Mouse (Mus musculus) kidney, postnatal 36 days (tissue): ENCODE results near the gene Rilp.
"Not testable (repeated sequence)": the region's sequence is repeated elsewhere in the genome, so short reads cannot be mapped to it uniquely, and the experiment has no call there.

Experiments used
- DNase-seq, 2 experiments: peaks; one replicate each; pipeline ENCODE4 v3.0.0; 2021 to 2022; ENCODE audit warnings: mixed read lengths in 2 of 2

Rilp gene

DNA sequence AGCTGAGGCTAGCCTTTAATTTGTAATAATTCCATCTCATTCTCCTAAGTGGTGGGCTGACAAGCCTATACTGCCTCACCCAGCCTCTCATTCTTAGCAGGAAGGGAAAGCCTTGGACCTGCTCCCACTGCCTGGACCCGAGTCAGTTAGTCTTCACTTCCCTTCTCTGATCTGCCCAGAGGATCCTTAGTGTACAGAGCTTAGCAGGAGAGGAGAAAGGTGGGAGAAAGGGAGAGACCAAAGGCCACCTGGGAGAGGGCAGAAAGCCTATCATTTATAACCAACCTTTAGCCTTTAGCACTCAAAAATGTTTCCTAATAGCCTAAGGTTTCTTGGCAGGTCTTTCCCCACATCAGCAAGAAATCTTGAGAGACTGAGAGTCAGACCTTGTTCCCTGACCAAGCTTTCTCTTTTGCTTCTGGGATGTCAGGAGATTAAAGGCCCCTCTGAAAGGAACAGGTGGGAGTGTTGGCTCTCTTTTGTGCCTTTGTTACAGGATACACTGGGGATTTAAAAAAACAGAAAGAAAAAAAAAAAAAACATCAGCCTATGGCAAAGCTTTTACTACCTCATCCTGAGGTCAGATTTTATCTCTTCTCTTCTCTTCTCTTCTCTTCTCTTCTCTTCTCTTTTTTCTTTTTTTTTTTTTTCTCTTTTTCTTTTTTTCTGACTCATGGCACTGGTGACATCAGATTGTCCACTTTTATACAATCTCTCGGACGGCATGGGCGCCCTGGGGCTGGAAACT, 24.6 kb downstream of the Rilp start:
- peak; percentile 58 to 83 for DNase-seq

GRCm38 (mm10) chr11:75535106-75535795, 25.4 kb downstream of the Rilp start:
- peak; percentile 56 to 73 for DNase-seq

GRCm38 (mm10) chr11:75536255-75537024, 26.5 kb downstream of the Rilp start:
- DNase-seq: no peak

DNA sequence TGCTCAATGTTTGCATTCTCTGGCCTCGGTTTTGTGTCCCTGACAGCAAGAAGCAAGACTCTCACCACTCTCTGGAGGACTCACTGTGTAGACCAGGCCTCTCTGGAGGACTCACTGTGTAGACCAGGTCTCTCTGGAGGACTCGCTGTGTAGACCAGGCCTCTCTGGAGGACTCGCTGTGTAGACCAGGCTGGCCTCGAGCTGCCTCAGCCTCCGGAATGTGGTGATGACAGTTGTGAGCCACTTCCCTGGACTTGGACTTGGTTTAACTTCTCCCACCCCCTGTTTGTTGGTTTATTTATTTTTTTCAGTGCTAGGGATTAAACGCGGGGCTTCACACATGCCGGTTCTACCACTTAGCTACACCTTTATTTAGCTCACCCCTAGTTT, 27.1 kb downstream of the Rilp start:
- DNase-seq: no peak

GRCm38 (mm10) chr11:75537491-75538183, 27.7 kb downstream of the Rilp start:
- peak; percentile 55 to 57 for DNase-seq

- DNase-seq: no peak
Measured at GRCm38 (mm10) chr11:75538184-75538969, 28.5 kb downstream of the Rilp start.

GRCm38 (mm10) chr11:75538970-75539299, 29.0 kb downstream of the Rilp start:
- DNase-seq: no peak

DNA sequence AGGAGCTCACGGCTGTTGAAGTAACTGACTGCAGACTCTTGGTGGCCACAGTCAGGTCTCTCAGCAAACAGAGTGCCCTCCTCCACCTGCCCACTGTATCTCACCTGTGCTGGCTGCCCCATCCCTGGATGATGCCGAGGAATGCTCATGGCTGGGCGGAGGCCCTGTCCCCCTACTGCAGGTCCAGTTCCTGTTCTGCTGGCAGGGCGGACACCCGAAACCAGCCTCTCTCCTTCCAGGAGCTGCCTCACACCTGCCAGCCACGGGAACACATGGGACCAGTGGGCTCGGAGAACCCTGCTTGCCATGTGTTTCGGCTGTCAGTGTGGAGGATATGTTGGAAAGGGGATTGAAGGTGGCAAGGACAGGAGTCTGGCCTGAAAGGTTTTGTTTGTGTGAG, 30.3 kb downstream of the Rilp start:
- no peak for DNase-seq

- peak in 1 of 2 experiments; percentile 44 for DNase-seq
Measured at GRCm38 (mm10) chr11:75540710-75541581, 31.1 kb downstream of the Rilp start.

DNA sequence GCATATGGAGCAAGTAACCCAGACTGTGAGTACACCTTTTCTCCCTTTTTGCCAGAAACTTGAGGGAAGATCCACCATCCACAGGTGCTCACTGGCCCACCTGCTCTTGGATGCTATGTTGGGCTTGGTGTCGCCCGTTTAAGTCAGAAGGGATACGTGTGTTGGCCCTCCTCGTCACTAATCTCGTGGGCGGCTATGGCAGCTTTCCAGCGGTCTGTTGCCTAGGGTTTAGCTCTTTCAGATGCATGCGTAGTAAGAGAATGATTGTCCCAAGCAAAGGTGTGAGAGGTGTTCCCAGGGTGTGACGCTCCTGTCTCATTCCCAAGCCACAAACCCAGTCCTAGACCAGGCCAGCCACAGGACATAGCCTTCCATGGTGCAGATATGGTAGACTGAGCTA, 34.8 kb downstream of the Rilp start:
- no peak for DNase-seq

- no peak for DNase-seq
Measured at GRCm38 (mm10) chr11:75546057-75546456, 36.2 kb downstream of the Rilp start.

DNA sequence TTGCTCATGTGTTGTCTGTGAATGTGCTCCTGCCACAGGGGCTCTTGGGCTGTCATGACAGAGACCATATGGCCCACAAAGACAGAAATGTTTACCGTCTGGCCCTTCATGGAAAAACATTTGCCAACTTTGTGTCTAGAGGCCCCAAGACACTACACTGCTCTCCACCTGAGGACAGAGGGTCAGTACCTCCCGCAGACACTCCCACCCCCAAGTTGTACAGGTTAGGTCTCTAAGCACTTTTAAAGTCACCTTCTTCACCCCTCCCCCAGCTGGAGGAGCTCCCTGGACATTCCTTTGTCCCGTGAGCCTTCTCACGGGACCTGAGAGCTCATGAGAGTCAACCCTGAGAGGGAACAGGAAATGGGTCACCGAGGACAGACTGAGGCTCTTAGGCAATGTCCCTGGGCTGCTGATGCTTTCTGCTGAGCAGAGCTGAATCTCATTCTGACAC, 39.8 kb downstream of the Rilp start:
- peak; percentile 64 to 77 for DNase-seq

- peak in 1 of 2 experiments; percentile 26 for DNase-seq
Measured at GRCm38 (mm10) chr11:75550200-75550946, 40.5 kb downstream of the Rilp start.

- peak; percentile 62 to 71 for DNase-seq
Measured at GRCm38 (mm10) chr11:75551321-75551720, 41.4 kb downstream of the Rilp start.

GRCm38 (mm10) chr11:75551961-75552441, 42.1 kb downstream of the Rilp start:
- DNase-seq: peak in 1 of 2 experiments; percentile 21

GRCm38 (mm10) chr11:75552906-75553482, 43.1 kb downstream of the Rilp start:
- peak in 1 of 2 experiments; percentile 26 for DNase-seq

GRCm38 (mm10) chr11:75556006-75556405, 46.1 kb downstream of the Rilp start:
- DNase-seq: not testable (repeated sequence)

GRCm38 (mm10) chr11:75557142-75557541, 47.2 kb downstream of the Rilp start:
- DNase-seq: no peak

DNA sequence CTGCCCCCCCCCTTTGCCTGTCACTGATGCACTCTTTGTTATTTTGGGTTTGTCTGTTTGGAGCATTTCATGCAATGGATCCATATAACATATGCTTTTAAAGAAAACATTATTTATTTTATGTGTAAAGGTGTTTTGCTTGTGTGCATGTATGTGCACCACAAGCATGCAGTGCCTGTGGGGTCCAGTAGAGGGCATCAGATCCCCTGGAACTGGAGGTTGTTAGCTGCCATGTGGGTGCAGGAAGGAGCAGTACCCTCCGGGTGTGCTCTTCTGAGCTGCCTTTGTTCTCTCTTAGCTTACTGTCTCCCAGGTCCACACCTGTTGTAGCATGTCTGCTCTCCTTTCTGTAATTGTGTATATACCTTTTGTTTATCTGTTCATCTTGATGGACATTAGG, 48.2 kb downstream of the Rilp start:
- DNase-seq: no peak
